Mouse (Mus musculus) heart, embryonic 15.5 days (tissue): ENCODE results near the gene Ube2r2. TPM values are rescaled to one million over a fixed set of nuclear protein-coding genes. Genes with fewer than 3 reads are reported as not detected.

Source experiments
- polyA plus RNA-seq: library from polyadenylated mRNA; unstranded; fragments of >200 nt; fragmentation: Nextera tagmentation; extraction: Ambion mirVana; gene quantifications from 2 replicates; pipeline ENCODE4 v1.2.1, GENCODE M21; 2015

Ube2r2 gene
- polyA plus RNA-seq, 1 experiment from 2014 or later: 73.1 TPM

Other genes starting within 250 kb of the Ube2r2 start
- 4.8 and 8.2 TPM in 2 replicates for gene Spink4, start 215.7 kb upstream of the Ube2r2 start, polyA plus RNA-seq
- 179 and 181 TPM in 2 replicates for gene Bag1, start 187.4 kb upstream of the Ube2r2 start, polyA plus RNA-seq
- gene Chmp5, start 187.3 kb upstream of the Ube2r2 start, polyA plus RNA-seq: 73.8 and 73.9 TPM in 2 replicates
- gene Nfx1, start 164.8 kb upstream of the Ube2r2 start, polyA plus RNA-seq: 45.2 and 57.4 TPM in 2 replicates
- 0.44 and 0.87 TPM in 2 replicates for gene Aqp7, start 87.6 kb upstream of the Ube2r2 start, polyA plus RNA-seq
- gene Aqp3, start 37.6 kb upstream of the Ube2r2 start, polyA plus RNA-seq: 0.49 and 3.1 TPM in 2 replicates
- gene Nol6, start 11.3 kb upstream of the Ube2r2 start, polyA plus RNA-seq: 12.8 and 20.2 TPM in 2 replicates
- 47.0 and 58.1 TPM in 2 replicates for gene Ubap2, start 139.4 kb downstream of the Ube2r2 start, polyA plus RNA-seq
- 50.2 and 57.2 TPM in 2 replicates for gene Dcaf12, start 179.1 kb downstream of the Ube2r2 start, polyA plus RNA-seq
- gene Ubap1, start 213.3 kb downstream of the Ube2r2 start, polyA plus RNA-seq: 43.4 and 45.7 TPM in 2 replicates